Mouse (Mus musculus) bone marrow, adult 2 months (tissue): ENCODE measurements around the gene Mbip. TPM values are rescaled to one million over a fixed set of nuclear protein-coding genes. Genes with fewer than 3 reads are reported as not detected.

Experiments
- H3K27ac ChIP-seq: fragments of 200-500 bp; 2 replicates; pipeline ENCODE4 v1.5.1; 2012; ENCODE audit warnings: low read depth, mild to moderate bottlenecking, control low read depth, inconsistent platforms, low read length; ENCODE audit not compliant: control insufficient read depth, poor library complexity, insufficient read depth
- H3K4me1 ChIP-seq: fragments of 200-500 bp; 2 replicates; pipeline ENCODE4 v1.6.1; 2011; ENCODE audit warnings: low read length; ENCODE audit not compliant: control insufficient read depth, insufficient read depth
- H3K4me3 ChIP-seq: fragments of 200-500 bp; replicated peaks from 2 replicates; pipeline ENCODE3; 2011; ENCODE audit warnings: mild to moderate bottlenecking, low read depth, low read length, control low read depth; ENCODE audit not compliant: control insufficient read depth
- CTCF ChIP-seq: fragments of 200-500 bp; IDR thresholded peaks from 2 replicates; pipeline ENCODE4 v1.5.1; 2011; ENCODE audit warnings: low read length, control low read depth; ENCODE audit not compliant: control insufficient read depth, insufficient read depth
- POLR2A ChIP-seq: fragments of 200-500 bp; IDR thresholded peaks from 2 replicates; pipeline ENCODE4 v1.6.1; 2011; ENCODE audit warnings: low read depth, mild to moderate bottlenecking, control low read depth, low read length, borderline replicate concordance; ENCODE audit not compliant: control insufficient read depth
- WGBS: fragments of 180-500 bp; shearing (Covaris S2); methylation state at CpG from one replicate; pipeline ENCODE4 v1.1.7; 2018; 5-methylcytosine and 5-hydroxymethylcytosine counted together
- polyA plus RNA-seq: library from polyadenylated mRNA; stranded (reverse); fragments of >200 nt; gene quantifications from 2 replicates; pipeline ENCODE4 v1.2.4, GENCODE M21; 2011; ENCODE audit warnings: low replicate concordance; ENCODE audit not compliant: missing spikeins, insufficient read depth, insufficient read length

Gene Mbip
- polyA plus RNA-seq: 7.1 and 11.0 TPM in 2 replicates

GRCm38 (mm10) chr12:56345367-56346089 lies at the start of gene Mbip:
Mbip (minus strand) TSS chr12:56345894.
- Histone ChIP-seq H3K27ac (no peak within 1 kb of the TSS), H3K4me1 (no peaks in the 10 kb centered on the region), H3K4me3 (peak within 1 kb of the TSS; percentile 73)
- no peak for TF ChIP-seq CTCF
- TF ChIP-seq POLR2A: no peak
- under 1% methylated on average over 37 of the region's 37 CpGs for WGBS

- TF ChIP-seq CTCF (no peak), POLR2A (no peak)
- no peak overlapping the region for H3K4me3 ChIP-seq
- H3K27ac ChIP-seq: no peak overlapping the region
- 82% methylated on average over 7 of the region's 7 CpGs for WGBS
- no peaks in the 10 kb centered on the region for H3K4me1 ChIP-seq
These were observed 42.0 kb upstream of the Mbip start for GRCm38 (mm10) chr12:56387647-56388205.

GRCm38 (mm10) chr12:56386955-56387646 lies 41.4 kb upstream of the Mbip start:
- Histone ChIP-seq H3K4me3 (no peak overlapping the region), H3K4me1 (no peaks in the 10 kb centered on the region), H3K27ac (no peak overlapping the region)
- 67% methylated on average over 6 of the region's 6 CpGs for WGBS
- no peak for TF ChIP-seq POLR2A
- TF ChIP-seq CTCF: no peak

GRCm38 (mm10) chr12:56344771-56345314 lies 851 bp downstream of the Mbip start:
- H3K4me3 ChIP-seq: peak overlapping the region; percentile 73
- H3K4me1 ChIP-seq: no peaks in the 10 kb centered on the region
- 2% methylated on average over 5 of the region's 5 CpGs for WGBS
- TF ChIP-seq POLR2A (no peak), CTCF (no peak)
- no peak overlapping the region for H3K27ac ChIP-seq

- H3K27ac ChIP-seq: no peak overlapping the region
- H3K4me1 ChIP-seq: no peaks in the 10 kb centered on the region
- TF ChIP-seq POLR2A: no peak
- no peak for TF ChIP-seq CTCF
- WGBS: 87% methylated on average over 8 of the region's 8 CpGs
- H3K4me3 ChIP-seq: no peak overlapping the region
These were observed 6.2 kb downstream of the Mbip start for GRCm38 (mm10) chr12:56339295-56340056.

DNA sequence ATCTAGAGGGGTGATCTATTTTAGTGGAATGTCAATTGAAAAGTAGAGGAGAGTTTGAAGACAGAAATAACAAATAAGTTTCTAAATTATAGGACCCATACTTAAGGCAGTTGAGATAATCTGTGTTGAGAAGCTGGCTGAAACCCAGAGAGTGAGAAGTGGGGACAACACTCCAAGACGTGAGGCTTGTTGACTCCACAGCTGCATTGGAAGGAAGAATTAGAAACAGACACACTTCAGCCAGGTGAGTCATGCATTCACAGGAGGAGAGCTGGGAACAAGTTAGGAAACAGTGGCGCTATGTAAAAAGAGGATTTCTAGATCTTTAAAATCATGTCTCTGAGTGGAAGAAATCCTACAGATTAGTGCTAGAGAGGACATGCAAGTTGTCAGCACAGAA lies 12.2 kb downstream of the Mbip start:
- H3K27ac ChIP-seq: no peak overlapping the region
- TF ChIP-seq POLR2A: no peak
- H3K4me1 ChIP-seq: no peaks in the 10 kb centered on the region
- WGBS: 76% methylated on average over 2 of the region's 2 CpGs
- H3K4me3 ChIP-seq: no peak overlapping the region

DNA sequence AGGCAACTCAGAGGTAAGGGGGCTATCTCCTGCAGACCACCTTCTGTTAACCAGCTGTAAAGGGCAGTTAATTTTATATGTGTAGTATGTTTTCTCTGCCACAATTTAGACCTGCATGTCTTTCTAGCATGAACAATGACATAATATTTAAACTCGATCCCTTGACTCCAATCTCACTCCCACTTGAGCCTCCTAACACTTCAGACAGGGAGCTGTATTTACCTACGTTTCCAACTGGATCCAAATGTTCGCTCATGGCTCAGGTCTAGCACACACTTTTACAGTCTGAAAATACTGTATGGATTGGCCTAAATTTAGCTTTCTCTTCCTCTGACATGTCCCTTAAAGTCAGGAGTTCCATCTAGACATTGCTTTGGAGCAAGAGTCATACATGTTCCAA lies 13.2 kb downstream of the Mbip start:
- no peak overlapping the region for H3K27ac ChIP-seq
- H3K4me1 ChIP-seq: no peaks in the 10 kb centered on the region
- H3K4me3 ChIP-seq: no peak overlapping the region
- 88% methylated on average over 3 of the region's 3 CpGs for WGBS
- TF ChIP-seq POLR2A (no peak), CTCF (no peak)
